Mouse (Mus musculus) ES-E14 (cell line): ENCODE data around the gene Zfp36l2.

Source experiments
- CHD2 ChIP-seq: IDR thresholded peaks from 2 replicates; pipeline ENCODE4 v1.6.1; 2014; ENCODE audit warnings: mild to moderate bottlenecking, low read depth, low read length, inconsistent platforms
- HCFC1 ChIP-seq: IDR thresholded peaks from 2 replicates; pipeline ENCODE4 v1.6.1; 2012; ENCODE audit warnings: low read length, inconsistent platforms, borderline replicate concordance; ENCODE audit not compliant: insufficient read depth
- ZNF384 ChIP-seq: IDR thresholded peaks from 2 replicates; pipeline ENCODE4 v1.6.1; 2012; ENCODE audit warnings: low read depth, low read length, inconsistent platforms

DNA sequence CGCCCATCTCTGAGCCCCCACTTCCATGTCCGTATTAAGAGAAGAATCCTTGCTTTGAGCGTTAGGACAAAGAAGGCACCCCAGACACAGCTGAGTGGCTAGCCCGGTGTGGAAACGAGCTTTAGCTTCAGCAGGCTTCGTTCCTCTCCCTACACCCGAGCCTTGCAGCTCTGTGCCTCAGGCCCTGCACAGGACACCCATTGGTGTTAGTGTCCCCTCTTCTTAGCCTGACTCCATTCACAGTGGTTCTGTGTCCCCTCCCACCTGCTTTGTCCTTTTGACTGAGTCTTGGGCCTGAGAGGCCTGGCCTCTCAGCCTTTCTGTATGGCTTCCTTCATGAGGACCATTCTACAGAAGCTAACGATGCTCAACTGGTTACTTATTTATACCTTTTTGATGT, 37.5 kb downstream of the Zfp36l2 start:
- TF ChIP-seq CHD2: no peak
- TF ChIP-seq ZNF384: no peak
- TF ChIP-seq HCFC1: no peak
